Mouse (Mus musculus): ENCODE data around the gene Ephx3.

Gene Ephx3

GRCm38 (mm10) chr17:32173166-32173565 lies 16.2 kb downstream of the Ephx3 start:
- no peak for DNase-seq (ENCODE audit: low read depth)

- DNase-seq (ENCODE audit: low read depth): no peak
These were observed 16.9 kb downstream of the Ephx3 start for GRCm38 (mm10) chr17:32172485-32172884.

- no peak for DNase-seq (ENCODE audit: low read depth)
These were observed 19.7 kb downstream of the Ephx3 start for GRCm38 (mm10) chr17:32169518-32170225.

DNA sequence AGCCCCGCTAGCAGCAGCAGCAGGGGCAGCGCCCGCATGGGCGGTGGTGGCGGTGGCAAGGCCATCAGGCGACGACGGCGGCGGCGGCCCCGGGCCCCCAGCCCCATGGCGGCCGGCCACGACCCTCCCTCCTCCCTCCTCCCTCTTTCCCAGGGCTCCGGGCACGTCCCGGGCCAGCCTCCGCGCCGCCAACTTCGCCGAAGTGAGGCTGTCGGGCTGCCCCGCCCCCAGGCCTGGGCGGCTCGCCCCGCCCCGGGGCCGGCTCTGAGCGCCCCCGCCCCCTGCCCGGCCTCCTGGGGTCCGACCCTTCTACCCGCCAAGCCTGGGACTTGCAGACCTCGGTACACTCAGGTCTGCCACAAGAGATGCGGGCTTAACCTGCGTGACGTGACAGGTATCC lies 22.7 kb downstream of the Ephx3 start, which contains the start of gene Notch3:
Gene Notch3, minus strand, starts transcription at position 166 of the 400 bp plus-strand sequence.
- peak; percentile 54 for DNase-seq (ENCODE audit: low read depth)

DNA sequence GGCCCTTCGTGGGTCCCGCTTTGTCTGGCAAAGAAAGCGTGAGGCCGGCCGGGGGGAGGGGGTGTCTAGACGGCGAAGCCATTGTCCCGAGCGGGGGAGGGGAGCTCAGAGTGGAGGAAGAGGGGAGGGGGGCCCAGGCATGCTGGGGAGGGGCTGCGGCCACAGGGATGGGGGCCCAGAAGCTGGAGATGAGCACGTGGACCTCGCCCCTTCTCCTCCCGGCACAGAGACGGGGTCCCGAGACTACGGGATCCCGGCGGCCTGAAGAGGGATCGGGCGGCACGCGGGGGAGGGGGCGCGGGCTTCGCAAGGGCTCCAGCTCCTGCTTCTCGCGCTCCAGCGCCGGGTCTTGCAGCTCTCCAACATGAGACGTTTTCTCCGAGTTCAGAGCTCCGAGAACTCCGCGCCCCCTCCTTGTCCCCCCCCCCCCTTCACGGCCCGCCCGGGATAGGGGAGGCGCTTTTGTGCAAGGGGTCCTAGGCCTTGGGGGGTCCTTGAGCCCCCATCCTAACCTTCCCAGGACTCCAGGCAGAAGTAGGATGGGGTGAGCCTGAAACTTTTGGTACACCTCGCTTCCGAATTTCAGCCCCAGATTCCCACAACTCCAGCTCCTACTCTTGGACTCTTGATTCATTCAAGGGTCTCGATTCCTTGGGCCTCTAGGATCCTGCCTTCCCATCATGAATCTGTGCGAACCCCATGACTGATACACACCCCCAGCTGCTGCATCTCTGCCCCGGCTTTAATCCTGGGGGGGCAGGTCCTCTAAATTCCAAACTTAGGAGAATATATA lies 23.4 kb downstream of the Ephx3 start:
- DNase-seq (ENCODE audit: low read depth): peak; percentile 63

- DNase-seq (ENCODE audit: low read depth): peak; percentile 27
These were observed 24.0 kb downstream of the Ephx3 start for GRCm38 (mm10) chr17:32165266-32165802.

- no peak for DNase-seq (ENCODE audit: low read depth)
These were observed 24.6 kb downstream of the Ephx3 start for GRCm38 (mm10) chr17:32164780-32165179.

GRCm38 (mm10) chr17:32163910-32164650 lies 25.3 kb downstream of the Ephx3 start:
- DNase-seq (ENCODE audit: low read depth): peak; percentile 25

DNA sequence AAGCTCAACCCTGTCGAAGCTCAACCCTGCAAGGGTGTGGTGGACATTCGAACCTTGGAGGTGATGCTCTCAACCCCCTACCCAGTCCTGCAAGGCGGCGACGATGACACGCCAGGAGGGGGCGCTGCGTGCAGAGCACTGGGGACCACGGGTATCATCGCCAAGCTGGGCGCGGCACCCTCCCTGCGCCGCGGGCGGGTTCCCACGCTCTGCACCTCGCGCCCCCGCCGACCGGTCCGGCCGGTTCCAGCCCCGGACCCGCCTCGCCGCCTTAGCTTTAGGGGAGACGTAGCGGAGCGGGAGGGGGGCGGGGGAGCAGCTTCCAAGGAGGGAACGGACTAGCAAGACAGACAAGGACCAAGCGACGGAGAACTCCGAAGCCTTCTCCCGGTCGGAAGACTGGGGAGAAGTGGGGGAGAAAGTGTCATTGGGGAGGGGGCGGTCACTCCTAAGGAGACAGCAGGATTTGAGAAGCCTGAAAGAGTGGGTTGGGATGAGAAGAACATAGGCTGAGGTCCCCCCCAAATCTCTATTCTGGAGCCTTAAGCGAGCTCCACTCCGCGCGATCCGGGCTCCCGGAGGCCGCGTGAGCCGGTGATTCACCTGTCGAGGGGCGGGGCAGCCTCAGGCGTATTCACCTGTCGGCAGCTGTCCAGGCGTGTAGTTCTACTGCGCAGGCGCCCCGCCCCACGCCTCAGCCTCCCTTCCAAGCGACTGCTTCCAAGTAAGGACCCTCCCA lies 27.1 kb downstream of the Ephx3 start:
- DNase-seq (ENCODE audit: low read depth): peak; percentile 69

DNA sequence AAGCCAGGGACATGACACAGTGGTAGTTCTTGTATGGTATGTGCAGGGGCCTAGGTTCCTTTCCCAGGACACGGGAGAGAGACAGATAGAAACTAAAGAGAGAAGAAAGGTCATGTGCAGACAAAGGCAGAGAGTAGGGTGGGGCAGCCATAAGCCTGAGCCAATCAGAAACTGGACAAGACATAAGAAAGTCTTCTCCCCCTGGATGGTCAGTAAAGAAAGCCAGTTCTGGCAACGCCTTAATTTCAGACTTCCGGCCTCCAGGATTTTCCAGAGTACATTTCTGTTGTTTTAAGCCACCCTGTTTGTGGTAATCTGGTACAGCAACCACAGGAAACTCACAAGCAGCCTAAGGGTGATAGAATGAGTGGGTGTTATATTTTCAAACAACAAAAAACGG lies 28.5 kb downstream of the Ephx3 start:
- DNase-seq (ENCODE audit: low read depth): peak; percentile 22

DNA sequence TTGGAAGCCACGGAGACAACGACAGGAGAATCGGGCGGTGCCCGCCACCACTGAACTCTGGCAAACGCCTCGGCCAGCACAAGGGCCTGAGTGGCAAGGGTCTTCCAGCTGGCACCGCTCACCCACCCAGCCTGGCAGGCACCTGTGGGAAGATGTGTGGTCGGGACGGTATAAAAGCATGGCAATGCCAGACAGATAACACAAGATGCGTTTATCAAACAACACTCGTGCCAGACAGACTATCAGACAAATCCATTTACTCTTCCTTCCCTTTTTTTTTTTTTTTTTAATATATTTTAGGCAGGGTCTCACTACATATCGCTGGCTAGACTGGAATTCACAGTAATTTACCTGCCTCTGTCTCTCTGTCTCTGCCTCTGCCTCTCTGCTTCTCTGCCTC lies 30.5 kb downstream of the Ephx3 start:
- DNase-seq (ENCODE audit: low read depth): no peak

DNA sequence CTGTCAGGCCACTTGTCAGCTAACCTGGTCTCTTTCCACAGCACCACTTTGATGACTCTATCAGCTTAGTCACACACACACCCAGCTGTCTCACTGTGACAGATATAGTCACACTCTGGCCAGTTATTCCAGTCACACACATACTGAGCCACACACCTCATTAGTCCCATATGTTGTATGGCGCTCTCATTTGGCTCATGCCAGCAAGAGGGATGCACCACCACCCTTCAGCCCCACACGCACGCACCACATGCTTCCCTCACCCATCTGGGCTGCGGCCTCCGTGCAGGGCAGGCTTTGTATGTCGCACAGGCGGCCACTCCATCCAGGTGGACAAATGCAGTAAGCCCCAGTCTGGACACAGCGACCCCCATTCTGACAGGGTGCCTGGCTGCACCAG lies 42.6 kb downstream of the Ephx3 start:
- no peak for DNase-seq (ENCODE audit: low read depth)

DNA sequence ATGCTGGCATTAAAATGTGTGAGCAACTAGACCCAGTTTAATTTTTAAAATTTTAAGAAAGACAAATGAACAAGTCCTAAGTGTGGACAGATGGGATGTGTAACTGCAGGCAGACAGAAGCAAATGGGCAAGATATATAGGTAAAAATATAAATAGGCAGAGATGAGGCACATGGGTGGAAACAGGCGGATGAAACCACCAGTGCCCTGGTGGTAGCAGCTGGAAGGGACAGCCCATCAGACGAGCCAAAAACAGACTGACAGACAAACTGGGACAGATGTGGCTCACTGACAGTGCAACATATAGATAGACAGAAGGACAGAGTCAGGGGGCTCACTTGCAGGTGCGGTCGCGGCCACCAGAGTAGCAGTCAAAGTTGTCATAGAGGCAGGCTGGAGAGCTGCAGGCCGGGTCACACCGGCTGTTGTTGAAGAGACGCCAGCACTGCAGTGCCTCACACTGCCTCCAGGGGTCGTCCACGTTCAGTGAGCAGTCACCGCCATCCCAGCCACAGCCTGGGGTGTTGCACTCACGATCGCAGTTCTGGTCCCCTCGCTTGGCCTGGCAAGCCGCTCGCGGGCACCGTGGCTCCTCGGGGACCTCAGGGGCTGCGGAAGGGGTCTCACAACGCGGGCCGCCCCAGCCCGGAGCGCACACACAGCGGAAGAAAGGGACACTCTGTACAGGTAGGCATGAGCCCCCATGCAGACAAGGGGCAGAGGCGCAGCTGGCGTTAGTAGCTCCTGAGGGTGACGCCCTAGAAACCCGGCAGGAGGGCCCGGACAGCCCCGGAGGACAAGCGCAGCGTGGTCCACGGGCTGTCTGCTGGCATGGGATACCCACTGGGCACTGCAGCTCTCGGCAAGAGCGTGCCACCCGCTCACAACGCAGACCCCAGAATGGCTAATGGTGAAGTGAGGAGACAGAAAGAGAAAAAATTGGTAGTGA lies 46.2 kb downstream of the Ephx3 start:
- DNase-seq (ENCODE audit: low read depth): peak; percentile 84

DNA sequence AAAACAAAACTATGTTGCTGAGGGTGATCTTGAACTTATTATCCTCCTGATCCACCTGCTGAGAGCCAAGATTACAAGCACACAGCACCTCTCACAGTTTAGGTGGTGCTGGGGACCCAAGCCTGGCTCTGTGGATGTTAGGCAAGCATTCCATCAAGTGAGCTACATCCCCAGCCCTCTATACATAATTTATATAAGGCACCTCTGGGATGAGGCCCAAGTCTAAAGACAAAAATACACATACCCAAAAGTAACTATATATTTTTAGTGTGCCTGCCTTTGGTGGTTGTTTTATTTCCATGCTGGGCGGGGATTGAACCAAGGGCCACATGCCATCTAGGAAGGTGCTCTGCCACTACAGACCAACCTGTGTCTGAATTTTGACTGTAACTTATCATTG lies 47.1 kb downstream of the Ephx3 start:
- DNase-seq (ENCODE audit: low read depth): no peak
